Mouse (Mus musculus): ENCODE measurements around the gene Aars2. TPM values are rescaled to one million over a fixed set of nuclear protein-coding genes. Genes with fewer than 3 reads are reported as not detected.

The Aars2 gene
- 24.6 and 25.2 TPM in 2 replicates for polyA plus RNA-seq (2014; fragmentation: Nextera tagmentation; extraction: Ambion mirVana)

- H3K9ac ChIP-seq (ENCODE audit: low read length) = peak within 1 kb of the TSS; percentile 75
- peaks cover 3% of the 10 kb centered on the region; the same call in 1 of the 2 replicates for H3K36me3 ChIP-seq (ENCODE audit: control insufficient read depth, insufficient read depth, low read length)
- WGBS = under 1% methylated on average over 42 of the region's 42 CpGs
- no peaks in the 10 kb centered on the region for H3K9me3 ChIP-seq (ENCODE audit: control insufficient read depth, low read length)
- no peaks in the 10 kb centered on the region for H3K27me3 ChIP-seq (ENCODE audit: control insufficient read depth, insufficient read depth, low read length)
- no peak within 1 kb of the TSS for H3K27ac ChIP-seq (ENCODE audit: low read depth, low read length)
- H3K4me1 ChIP-seq (replicated peaks; ENCODE audit: control insufficient read depth, insufficient read depth, low read length) = no peaks in the 10 kb centered on the region; the same call in 1 of the 2 replicates
- peak within 1 kb of the TSS; percentile 41; the same call in 1 of the 2 replicates for H3K4me2 ChIP-seq (ENCODE audit: low read depth, low read length, severe bottlenecking)
- peak within 1 kb of the TSS; percentile 76 for H3K4me3 ChIP-seq (ENCODE audit: low read depth, low read length)
- DNase-seq (ENCODE audit: low spot score) (peak; percentile 97), ATAC-seq (replicated peaks; ENCODE audit: low FRiP score) (peak; percentile 96)
Measured at GRCm38 (mm10) chr17:45506700-45507189, at the start of gene Aars2. Gene Aars2, plus strand, starts transcription at chr17:45506841.

- Histone ChIP-seq H3K27me3 (ENCODE audit: control insufficient read depth, insufficient read depth, low read length) (no peaks in the 10 kb centered on the region), H3K9ac (ENCODE audit: low read length) (no peak overlapping the region), H3K4me3 (ENCODE audit: low read depth, low read length) (no peak overlapping the region), H3K27ac (ENCODE audit: low read depth, low read length) (no peak overlapping the region), H3K4me1 (replicated peaks; ENCODE audit: control insufficient read depth, insufficient read depth, low read length) (peaks cover 3% of the 10 kb centered on the region; the same call in 1 of the 2 replicates), H3K9me3 (ENCODE audit: control insufficient read depth, low read length) (no peaks in the 10 kb centered on the region), H3K36me3 (ENCODE audit: control insufficient read depth, insufficient read depth, low read length) (no peaks in the 10 kb centered on the region), H3K4me2 (ENCODE audit: low read depth, low read length, severe bottlenecking) (no peak overlapping the region)
- ATAC-seq (replicated peaks; ENCODE audit: low FRiP score) = no peak
- WGBS = 93% methylated on average over 5 of the region's 5 CpGs
- no peak for DNase-seq (ENCODE audit: low spot score)
Measured at GRCm38 (mm10) chr17:45457487-45457886, 49.2 kb upstream of the Aars2 start.

- Histone ChIP-seq H3K4me2 (ENCODE audit: low read depth, low read length, severe bottlenecking) (no peak overlapping the region), H3K27ac (ENCODE audit: low read depth, low read length) (no peak overlapping the region), H3K4me1 (replicated peaks; ENCODE audit: control insufficient read depth, insufficient read depth, low read length) (peaks cover 3% of the 10 kb centered on the region; the same call in 1 of the 2 replicates), H3K27me3 (ENCODE audit: control insufficient read depth, insufficient read depth, low read length) (no peaks in the 10 kb centered on the region), H3K4me3 (ENCODE audit: low read depth, low read length) (no peak overlapping the region), H3K9ac (ENCODE audit: low read length) (no peak overlapping the region), H3K36me3 (ENCODE audit: control insufficient read depth, insufficient read depth, low read length) (no peaks in the 10 kb centered on the region), H3K9me3 (ENCODE audit: control insufficient read depth, low read length) (no peaks in the 10 kb centered on the region)
- DNase-seq (ENCODE audit: low spot score) (no peak), ATAC-seq (replicated peaks; ENCODE audit: low FRiP score) (no peak)
- 82% methylated on average over 4 of the region's 4 CpGs for WGBS
Measured at GRCm38 (mm10) chr17:45458516-45458915, 48.1 kb upstream of the Aars2 start.

DNA sequence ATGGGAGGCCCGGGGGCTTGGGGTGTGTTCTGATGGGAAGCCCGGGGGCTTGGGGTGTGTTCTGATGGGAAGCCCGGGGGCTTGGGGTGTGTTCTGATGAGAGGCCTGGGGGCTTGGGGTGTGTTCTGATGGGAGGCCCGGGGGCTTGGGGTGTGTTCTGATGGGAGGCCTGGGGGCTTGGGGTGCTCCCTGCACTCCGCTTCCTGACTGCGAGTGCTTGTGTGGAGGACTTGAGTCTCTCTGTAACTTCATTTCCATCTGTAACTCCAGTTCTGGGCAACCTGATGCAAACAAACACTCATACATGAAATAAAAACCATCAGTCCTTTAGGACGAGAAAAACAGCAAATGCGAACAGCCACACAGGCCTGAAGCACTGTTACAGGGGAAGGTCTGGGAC lies 47.6 kb upstream of the Aars2 start:
- H3K4me1 ChIP-seq (replicated peaks; ENCODE audit: control insufficient read depth, insufficient read depth, low read length) = peaks cover 3% of the 10 kb centered on the region; the same call in 1 of the 2 replicates
- no peak for DNase-seq (ENCODE audit: low spot score)
- no peak overlapping the region for H3K27ac ChIP-seq (ENCODE audit: low read depth, low read length)
- H3K9me3 ChIP-seq (ENCODE audit: control insufficient read depth, low read length) = no peaks in the 10 kb centered on the region
- H3K27me3 ChIP-seq (ENCODE audit: control insufficient read depth, insufficient read depth, low read length) = no peaks in the 10 kb centered on the region
- 89% methylated on average over 8 of the region's 8 CpGs for WGBS
- no peak overlapping the region for H3K4me3 ChIP-seq (ENCODE audit: low read depth, low read length)
- no peak overlapping the region for H3K4me2 ChIP-seq (ENCODE audit: low read depth, low read length, severe bottlenecking)
- H3K36me3 ChIP-seq (ENCODE audit: control insufficient read depth, insufficient read depth, low read length) = no peaks in the 10 kb centered on the region
- ATAC-seq (replicated peaks; ENCODE audit: low FRiP score) = no peak
- no peak overlapping the region; the same call in 1 of the 2 replicates for H3K9ac ChIP-seq (ENCODE audit: low read length)

DNA sequence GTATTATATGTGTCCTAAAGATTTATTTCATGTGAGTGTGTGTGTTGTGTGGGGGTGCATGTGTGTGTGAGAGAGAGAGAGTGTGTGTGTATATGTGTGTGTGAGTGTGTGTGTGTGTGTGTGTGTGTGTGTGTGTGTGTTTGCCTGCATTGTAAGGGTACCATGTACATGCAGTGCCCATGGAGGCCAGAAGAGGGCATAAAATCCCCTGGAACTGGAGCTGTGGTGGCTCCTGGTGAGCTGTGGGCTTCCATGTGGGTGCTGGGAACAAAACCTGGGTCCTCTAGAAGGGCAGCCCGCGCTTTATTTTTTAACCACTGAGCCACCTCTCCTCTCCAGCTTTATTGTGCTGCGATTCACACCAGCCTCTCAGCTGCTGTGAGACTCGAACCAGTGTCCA lies 44.1 kb upstream of the Aars2 start:
- WGBS = 84% methylated on average over 4 of the region's 4 CpGs
- Histone ChIP-seq H3K36me3 (ENCODE audit: control insufficient read depth, insufficient read depth, low read length) (no peaks in the 10 kb centered on the region), H3K9me3 (ENCODE audit: control insufficient read depth, low read length) (no peaks in the 10 kb centered on the region), H3K4me3 (ENCODE audit: low read depth, low read length) (no peak overlapping the region), H3K4me1 (replicated peaks; ENCODE audit: control insufficient read depth, insufficient read depth, low read length) (no peaks in the 10 kb centered on the region), H3K9ac (ENCODE audit: low read length) (no peak overlapping the region), H3K4me2 (ENCODE audit: low read depth, low read length, severe bottlenecking) (no peak overlapping the region), H3K27me3 (ENCODE audit: control insufficient read depth, insufficient read depth, low read length) (no peaks in the 10 kb centered on the region), H3K27ac (ENCODE audit: low read depth, low read length) (no peak overlapping the region)
- ATAC-seq (replicated peaks; ENCODE audit: low FRiP score) = no peak
- DNase-seq (ENCODE audit: low spot score) = no peak

GRCm38 (mm10) chr17:45464255-45464654 lies 42.4 kb upstream of the Aars2 start:
- Histone ChIP-seq H3K9ac (ENCODE audit: low read length) (no peak overlapping the region), H3K27ac (ENCODE audit: low read depth, low read length) (no peak overlapping the region), H3K4me3 (ENCODE audit: low read depth, low read length) (no peak overlapping the region), H3K9me3 (ENCODE audit: control insufficient read depth, low read length) (no peaks in the 10 kb centered on the region), H3K4me2 (ENCODE audit: low read depth, low read length, severe bottlenecking) (no peak overlapping the region), H3K4me1 (replicated peaks; ENCODE audit: control insufficient read depth, insufficient read depth, low read length) (no peaks in the 10 kb centered on the region), H3K27me3 (ENCODE audit: control insufficient read depth, insufficient read depth, low read length) (no peaks in the 10 kb centered on the region), H3K36me3 (ENCODE audit: control insufficient read depth, insufficient read depth, low read length) (no peaks in the 10 kb centered on the region)
- WGBS = 90% methylated on average over 9 of the region's 9 CpGs
- DNase-seq (ENCODE audit: low spot score) (no peak), ATAC-seq (replicated peaks; ENCODE audit: low FRiP score) (no peak)

GRCm38 (mm10) chr17:45466701-45467100 lies 39.9 kb upstream of the Aars2 start:
- Histone ChIP-seq H3K36me3 (ENCODE audit: control insufficient read depth, insufficient read depth, low read length) (no peaks in the 10 kb centered on the region), H3K4me3 (ENCODE audit: low read depth, low read length) (no peak overlapping the region), H3K9ac (ENCODE audit: low read length) (no peak overlapping the region), H3K4me1 (replicated peaks; ENCODE audit: control insufficient read depth, insufficient read depth, low read length) (no peaks in the 10 kb centered on the region), H3K9me3 (ENCODE audit: control insufficient read depth, low read length) (no peaks in the 10 kb centered on the region), H3K4me2 (ENCODE audit: low read depth, low read length, severe bottlenecking) (no peak overlapping the region), H3K27ac (ENCODE audit: low read depth, low read length) (no peak overlapping the region), H3K27me3 (ENCODE audit: control insufficient read depth, insufficient read depth, low read length) (no peaks in the 10 kb centered on the region)
- no peak for ATAC-seq (replicated peaks; ENCODE audit: low FRiP score)
- WGBS = 61% methylated on average over 2 of the region's 2 CpGs
- DNase-seq (ENCODE audit: low spot score) = no peak

DNA sequence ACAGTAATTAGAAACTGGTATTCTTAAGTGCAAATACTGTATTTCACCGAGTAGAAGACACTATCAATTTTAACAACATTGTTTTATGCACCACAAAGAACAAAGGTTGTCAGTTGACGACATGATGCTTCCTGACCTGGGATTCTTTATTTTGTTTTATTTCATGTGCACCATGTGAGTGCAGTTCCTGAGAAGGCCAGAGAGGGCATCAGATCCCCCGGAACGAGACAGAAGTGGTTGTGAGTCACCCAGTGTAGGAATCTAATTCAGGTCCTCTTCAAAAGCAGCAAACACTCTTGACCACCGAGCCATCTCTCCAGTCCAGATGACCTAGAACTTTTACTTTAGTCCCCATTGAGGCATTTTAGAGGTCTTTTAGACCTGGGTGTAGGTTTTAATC lies 38.3 kb upstream of the Aars2 start:
- ATAC-seq (replicated peaks; ENCODE audit: low FRiP score) (no peak), DNase-seq (ENCODE audit: low spot score) (no peak)
- no peaks in the 10 kb centered on the region for H3K36me3 ChIP-seq (ENCODE audit: control insufficient read depth, insufficient read depth, low read length)
- no peak overlapping the region for H3K4me3 ChIP-seq (ENCODE audit: low read depth, low read length)
- H3K9ac ChIP-seq (ENCODE audit: low read length) = no peak overlapping the region
- no peaks in the 10 kb centered on the region for H3K9me3 ChIP-seq (ENCODE audit: control insufficient read depth, low read length)
- no peak overlapping the region for H3K4me2 ChIP-seq (ENCODE audit: low read depth, low read length, severe bottlenecking)
- 84% methylated on average over 5 of the region's 5 CpGs for WGBS
- H3K27me3 ChIP-seq (ENCODE audit: control insufficient read depth, insufficient read depth, low read length) = no peaks in the 10 kb centered on the region
- H3K4me1 ChIP-seq (replicated peaks; ENCODE audit: control insufficient read depth, insufficient read depth, low read length) = no peaks in the 10 kb centered on the region
- no peak overlapping the region for H3K27ac ChIP-seq (ENCODE audit: low read depth, low read length)

GRCm38 (mm10) chr17:45470726-45471125 lies 35.9 kb upstream of the Aars2 start:
- Histone ChIP-seq H3K4me2 (ENCODE audit: low read depth, low read length, severe bottlenecking) (no peak overlapping the region), H3K4me1 (replicated peaks; ENCODE audit: control insufficient read depth, insufficient read depth, low read length) (no peaks in the 10 kb centered on the region; the same call in 1 of the 2 replicates), H3K9me3 (ENCODE audit: control insufficient read depth, low read length) (no peaks in the 10 kb centered on the region), H3K27ac (ENCODE audit: low read depth, low read length) (no peak overlapping the region), H3K36me3 (ENCODE audit: control insufficient read depth, insufficient read depth, low read length) (no peaks in the 10 kb centered on the region), H3K9ac (ENCODE audit: low read length) (no peak overlapping the region), H3K4me3 (ENCODE audit: low read depth, low read length) (no peak overlapping the region), H3K27me3 (ENCODE audit: control insufficient read depth, insufficient read depth, low read length) (no peaks in the 10 kb centered on the region)
- WGBS = 87% methylated on average over 7 of the region's 7 CpGs
- no peak for ATAC-seq (replicated peaks; ENCODE audit: low FRiP score)
- DNase-seq (ENCODE audit: low spot score) = no peak
